25 mouse cellular contexts compared by ENCODE assay signal in genomic region chr17:79540038-79540437, GRCm38 (mm10).
"Had no signal": no experiment of that assay in that cellular context is flagged by ENCODE, and none has a peak within 500 bp of the region (broad histone marks: within the 10 kb centered on the region; RNA-seq: fewer than 3 reads in every experiment).

No protein-coding gene starts in this region.

- H3K27me3 ChIP-seq: hindbrain, embryonic 12.5 days; intestine, embryonic 15.5 days; limb, embryonic 12.5 days; liver, embryonic 13.5 days had no signal

- H3K9ac ChIP-seq: heart, embryonic 12.5 days; hindbrain, embryonic 12.5 days; hindbrain, embryonic 14.5 days; intestine, embryonic 15.5 days; limb, embryonic 12.5 days; liver, embryonic 13.5 days had no signal

- H3K27ac ChIP-seq: heart, adult 2 months; hindbrain, embryonic 10.5 days; hindbrain, embryonic 12.5 days; hindbrain, embryonic 14.5 days; intestine, embryonic 15.5 days; layer of hippocampus, adult 2 months; left cerebral cortex, adult 2 months; limb, embryonic 10.5 days; limb, embryonic 12.5 days; liver, embryonic 13.5 days had no signal

- H3K4me3 ChIP-seq: heart, adult 2 months; heart, embryonic 12.5 days; hindbrain, embryonic 10.5 days; hindbrain, embryonic 12.5 days; intestine, embryonic 15.5 days; layer of hippocampus, adult 2 months; left cerebral cortex, adult 2 months; limb, embryonic 10.5 days; limb, embryonic 12.5 days; liver, embryonic 13.5 days had no signal

- H3K4me2 ChIP-seq: heart, embryonic 12.5 days; hindbrain, embryonic 12.5 days; hindbrain, embryonic 14.5 days; intestine, embryonic 15.5 days; limb, embryonic 12.5 days; liver, embryonic 11.5 days; liver, embryonic 13.5 days had no signal

- H3K9me3 ChIP-seq: heart, embryonic 12.5 days; hindbrain, embryonic 10.5 days; hindbrain, embryonic 12.5 days; intestine, embryonic 15.5 days; limb, embryonic 10.5 days; limb, embryonic 12.5 days; liver, embryonic 13.5 days had no signal

- H3K36me3 ChIP-seq: heart, embryonic 12.5 days; hindbrain, embryonic 10.5 days; hindbrain, embryonic 12.5 days; intestine, embryonic 15.5 days; limb, embryonic 10.5 days; limb, embryonic 12.5 days; liver, embryonic 13.5 days had no signal

- ATAC-seq: hindbrain, embryonic 16.5 days; inflammation-experienced regulatory T-cells, adult 6 months; intestine, embryonic 15.5 days; intestine, postnatal 0 days had no signal

- DNase-seq: gastrocnemius, postnatal 14 days; gastrocnemius, postnatal 36 days; heart, adult 2 months; heart, postnatal 10 days; heart, postnatal 4 days; kidney, adult 18-20 months; kidney, adult 8-10 months; kidney, postnatal 10 days; kidney, postnatal 25 days; kidney, postnatal 4 days; liver; liver, embryonic 13.5 days had no signal

- H3K4me1 ChIP-seq: hindbrain, embryonic 10.5 days; hindbrain, embryonic 12.5 days; limb, embryonic 10.5 days; limb, embryonic 12.5 days; liver, embryonic 13.5 days had no signal
